Mouse (Mus musculus) central nervous system, embryonic 11.5 days (tissue): ENCODE results near the gene Gm20911. TPM values are rescaled to one million over a fixed set of nuclear protein-coding genes. Genes with fewer than 3 reads are reported as not detected.

Experiments
- polyA plus RNA-seq: library from polyadenylated mRNA; depleted of rRNA; stranded (reverse); fragments of >200 nt; gene quantifications from 2 replicates; pipeline ENCODE4 v1.2.3, GENCODE M21; 2012; rRNA removed

The Gm20911 gene
- not detected in 2 replicates for polyA plus RNA-seq

GRCm38 (mm10) chrY:81457707-81458106 lies at the start of gene Gm20911:
Gene Gm20911 (plus strand): TSS chrY:81458007.

